Mouse (Mus musculus): ENCODE measurements around the gene Gna15. TPM values are rescaled to one million over a fixed set of nuclear protein-coding genes. Genes with fewer than 3 reads are reported as not detected.
A peak's percentile ranks its signal among the peaks of the same experiment; 100 is the strongest.

Gna15 gene
- total RNA-seq, 2 experiments from 2014 or later = 2.3 to 3.1 TPM

- peak; percentile 51 to 61 for DNase-seq (ENCODE audit: low spot score in 2 of 2)
- intact Hi-C loops (cut with DNase I) = no loop called here
Observed at GRCm38 (mm10) chr10:81526779-81527178, 2.8 kb upstream of the Gna15 start.

- DNase-seq (ENCODE audit: low spot score in 2 of 2) = no peak
- intact Hi-C loops (cut with DNase I) = no loop called here
Observed at GRCm38 (mm10) chr10:81525017-81525694, 1.1 kb upstream of the Gna15 start.

- DNase-seq (ENCODE audit: low spot score in 2 of 2) = no peak
- intact Hi-C loops (cut with DNase I) = no loop called here
Observed at GRCm38 (mm10) chr10:81523570-81523969, 455 bp downstream of the Gna15 start.

- intact Hi-C loops (cut with DNase I) = no loop called here
- DNase-seq (ENCODE audit: low spot score in 2 of 2) = no peak
Observed at GRCm38 (mm10) chr10:81523142-81523541, 883 bp downstream of the Gna15 start.

DNA sequence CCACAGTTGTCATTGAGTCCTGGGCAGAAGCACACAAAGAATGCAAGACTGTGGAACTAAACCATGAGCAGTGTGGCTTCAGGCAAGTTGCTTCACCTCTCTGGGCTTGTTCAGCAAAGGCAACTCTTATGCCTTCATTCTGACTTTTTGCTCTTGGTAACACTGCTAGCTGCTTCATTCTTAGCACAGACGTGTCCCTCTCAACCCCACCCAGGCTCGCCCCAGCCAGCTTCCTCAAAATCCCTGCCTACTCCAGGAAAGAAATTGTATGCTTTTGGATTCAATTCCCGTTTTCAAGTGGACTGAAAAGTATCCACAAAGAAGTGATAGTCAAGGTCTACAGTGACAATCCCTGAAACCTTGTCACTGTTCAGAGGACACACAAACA, 4.1 kb downstream of the Gna15 start:
- no peak for DNase-seq (ENCODE audit: low spot score in 2 of 2)
- intact Hi-C loops (cut with DNase I) = loop anchor here (5.0 kb wide), 1 partner anchor 32 kb away; no protein-coding TSS in a partner anchor

GRCm38 (mm10) chr10:81519227-81519977, 4.6 kb downstream of the Gna15 start:
- no peak for DNase-seq (ENCODE audit: low spot score in 2 of 2)
- intact Hi-C loops (cut with DNase I) = loop anchor here (5.0 kb wide), 1 partner anchor 33 kb away; no protein-coding TSS in a partner anchor

DNA sequence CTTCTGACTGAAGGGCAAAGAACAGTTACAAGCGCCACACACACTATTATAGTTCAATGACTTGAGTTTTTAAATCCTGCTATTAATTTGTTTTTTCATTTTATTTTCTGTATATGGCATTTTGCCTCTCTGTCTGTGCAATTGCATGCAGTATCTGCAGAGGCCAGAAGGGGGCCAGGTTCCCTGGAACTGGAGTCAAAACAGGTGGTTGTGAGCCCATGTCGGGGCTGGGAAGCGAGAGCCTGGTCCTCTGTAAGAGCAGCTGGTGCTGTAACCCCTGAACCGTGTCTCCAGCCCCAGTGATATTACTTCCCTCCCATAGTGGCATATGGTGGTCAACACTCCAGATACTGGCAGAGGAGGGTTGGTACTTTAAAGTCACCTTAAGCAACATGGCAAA, 5.5 kb downstream of the Gna15 start:
- DNase-seq (ENCODE audit: low spot score in 2 of 2) = peak in 1 of 2 experiments; percentile 46
- intact Hi-C loops (cut with DNase I) = loop anchor here (5.0 kb wide), 1 partner anchor 34 kb away; no protein-coding TSS in a partner anchor

DNA sequence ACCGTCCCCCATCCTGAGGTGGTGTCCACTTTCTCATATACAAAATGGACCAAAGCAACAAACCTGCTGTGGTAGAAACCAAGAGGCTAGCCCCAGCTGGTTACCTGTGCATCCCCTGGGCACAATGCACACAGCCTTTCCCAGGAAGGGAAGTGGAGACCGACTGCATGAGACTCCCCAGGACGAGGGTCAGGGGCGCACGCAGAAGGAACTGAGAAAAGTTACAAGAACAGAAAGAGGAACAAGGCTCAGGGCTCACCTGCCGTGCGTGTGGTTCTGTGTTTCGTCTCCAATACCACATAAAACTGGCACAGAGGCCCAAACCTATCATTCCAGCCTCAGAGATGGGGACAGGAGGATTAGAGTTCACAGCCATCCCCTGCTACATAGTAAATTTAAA, 6.8 kb downstream of the Gna15 start:
- intact Hi-C loops (cut with DNase I) = loop anchor here (5.0 kb wide), 1 partner anchor 35 kb away; no protein-coding TSS in a partner anchor
- DNase-seq (ENCODE audit: low spot score in 2 of 2) = no peak

- no peak for DNase-seq (ENCODE audit: low spot score in 2 of 2)
- intact Hi-C loops (cut with DNase I) = no loop called here
Observed at GRCm38 (mm10) chr10:81513798-81514197, 10.2 kb downstream of the Gna15 start.

DNA sequence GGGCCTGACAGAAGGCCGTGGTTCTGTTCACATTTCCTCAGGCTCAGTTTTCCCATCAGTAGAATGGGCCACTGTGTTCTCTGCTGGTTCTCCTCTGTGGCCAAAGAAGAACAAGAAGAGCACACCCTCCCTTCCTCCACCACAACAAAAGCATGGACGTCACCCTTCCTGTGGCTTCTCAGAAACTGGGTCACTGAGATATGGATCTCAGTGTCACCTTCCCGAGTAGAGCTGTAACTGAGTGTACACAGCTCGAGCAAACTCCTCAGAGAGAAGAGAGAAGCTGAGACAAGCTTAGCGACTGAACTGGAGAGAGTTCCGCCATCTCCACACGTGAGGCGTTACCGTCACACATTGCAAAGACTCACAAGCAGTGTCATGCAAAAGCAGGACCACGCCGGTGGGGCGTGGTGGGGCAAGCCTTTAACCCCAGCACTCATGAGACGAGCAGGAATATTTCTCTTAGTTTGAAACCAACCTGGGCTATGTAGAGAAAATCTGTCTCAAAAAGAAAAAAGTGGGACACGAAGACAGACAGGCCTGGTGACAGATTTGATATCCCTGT, 13.7 kb downstream of the Gna15 start:
- no peak for DNase-seq (ENCODE audit: low spot score in 2 of 2)
- intact Hi-C loops (cut with DNase I) = no loop called here

DNA sequence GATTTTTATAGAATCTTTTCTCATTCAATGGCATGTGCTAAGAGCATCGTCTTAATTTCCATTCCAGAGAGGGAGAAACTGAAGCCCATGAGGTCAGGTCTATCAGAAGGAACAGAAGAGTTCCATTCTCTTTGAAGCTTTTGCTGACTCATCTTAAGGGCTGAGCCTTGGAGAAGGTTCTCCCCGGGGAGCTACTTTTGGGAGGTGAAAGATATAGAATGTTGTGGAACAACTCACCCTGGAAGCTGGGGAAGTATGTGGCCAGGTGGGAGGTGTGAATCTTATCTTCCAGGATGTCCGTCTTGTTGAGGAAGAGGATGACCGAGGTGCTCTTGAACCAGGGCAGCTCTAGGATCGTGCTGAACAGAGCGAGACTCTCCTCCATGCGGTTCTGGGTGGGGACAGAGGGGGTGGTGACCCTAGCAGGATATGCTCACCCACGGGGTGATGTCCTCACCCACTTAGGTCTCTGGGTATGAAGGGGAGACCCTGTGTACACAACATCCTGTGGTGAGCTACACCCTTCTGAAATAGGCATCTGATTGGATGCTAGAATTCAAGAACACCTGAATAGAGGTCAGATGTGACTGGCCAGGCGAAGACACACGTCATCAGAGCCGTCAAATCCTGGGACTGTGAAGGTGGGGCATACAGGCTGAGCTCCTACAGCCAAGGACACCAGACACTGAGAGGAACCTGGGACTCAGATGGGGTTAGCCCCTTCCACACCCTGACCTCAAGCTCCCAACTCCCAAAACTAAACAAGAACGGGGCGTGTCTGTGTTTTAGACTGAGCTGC, 16.1 kb downstream of the Gna15 start:
- intact Hi-C loops (cut with DNase I) = no loop called here
- no peak for DNase-seq (ENCODE audit: low spot score in 2 of 2)

DNA sequence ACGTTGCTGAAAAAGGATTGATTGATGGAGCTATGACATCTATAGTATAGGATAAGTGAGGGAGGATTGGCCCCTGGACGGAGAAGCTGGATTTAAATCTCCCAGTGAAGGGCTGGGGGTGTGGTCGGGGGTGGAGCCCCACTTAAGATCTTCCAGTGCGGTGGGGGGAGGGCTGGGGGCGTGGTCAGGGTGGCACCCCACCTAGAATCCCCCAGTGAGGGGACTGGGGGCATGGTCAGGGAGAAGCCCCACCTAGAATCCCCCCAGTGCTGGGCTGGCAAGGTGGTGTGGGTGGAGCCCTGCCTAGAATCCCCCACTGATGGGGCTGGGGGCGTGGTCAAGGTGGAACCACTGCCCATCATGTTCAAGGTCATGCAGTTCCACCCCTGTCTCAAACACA, 16.9 kb downstream of the Gna15 start:
- DNase-seq (ENCODE audit: low spot score in 2 of 2) = no peak
- intact Hi-C loops (cut with DNase I) = no loop called here

DNA sequence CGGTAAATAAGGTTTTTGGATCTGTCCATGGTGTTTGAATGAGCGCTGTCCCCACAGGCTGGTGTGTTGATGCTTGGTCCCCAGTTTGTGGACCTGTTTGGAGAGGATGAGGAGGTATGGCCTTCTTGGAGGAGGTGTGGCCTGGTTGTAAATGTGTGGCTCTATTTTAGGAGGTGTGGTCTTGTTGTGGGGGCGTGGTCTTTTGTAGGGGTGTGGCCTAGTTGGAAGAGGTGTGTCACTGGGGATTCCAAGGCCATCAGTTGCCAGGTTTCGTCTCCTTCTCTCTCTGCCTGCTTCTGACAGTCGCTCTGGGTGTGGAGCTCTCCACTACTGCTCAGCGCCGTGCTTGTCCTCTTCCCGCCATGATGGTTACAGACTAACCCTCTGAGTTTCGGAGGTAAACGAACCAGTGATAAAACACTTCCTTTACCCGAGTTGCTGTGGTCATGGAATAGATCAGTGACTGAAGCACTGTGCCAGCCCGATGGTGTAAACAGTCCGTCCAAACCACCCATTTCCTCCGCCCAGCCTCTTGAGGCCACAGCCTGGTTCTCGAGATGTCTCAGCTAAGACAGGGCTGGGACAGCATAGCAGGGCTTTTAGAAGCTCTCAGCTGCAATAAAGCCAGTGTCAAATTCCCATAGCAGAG, 18.9 kb downstream of the Gna15 start:
- intact Hi-C loops (cut with DNase I) = no loop called here
- DNase-seq (ENCODE audit: low spot score in 2 of 2) = no peak

- intact Hi-C loops (cut with DNase I) = loop anchor here (5.0 kb wide), 1 partner anchor 100 kb away; the partner anchor contains the start of gene Tle6
- DNase-seq (ENCODE audit: low spot score in 2 of 2) = peak; percentile 84 to 88
Observed at GRCm38 (mm10) chr10:81502658-81503057, 21.4 kb downstream of the Gna15 start.

DNA sequence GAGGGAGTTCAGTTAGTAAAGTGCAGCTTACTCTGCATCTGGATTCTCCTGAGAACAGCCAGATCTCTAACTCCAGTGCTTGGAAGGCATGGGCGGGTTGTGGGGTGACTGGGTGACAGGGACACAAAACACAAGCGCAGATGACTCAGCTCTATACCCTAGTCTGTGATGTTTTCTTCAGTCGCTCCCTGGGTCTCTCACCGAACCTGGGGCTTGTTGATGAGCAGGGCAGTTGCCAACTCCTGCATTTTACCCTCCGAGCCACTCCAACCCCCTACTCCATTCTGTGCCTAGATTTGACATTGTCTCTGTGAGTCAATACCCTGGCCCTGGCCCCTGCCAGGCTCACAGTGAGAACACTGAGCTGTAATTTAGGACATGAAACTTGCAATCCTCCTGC, 22.2 kb downstream of the Gna15 start:
- intact Hi-C loops (cut with DNase I) = loop anchor here (5.0 kb wide), 1 partner anchor 100 kb away; the partner anchor contains the start of gene Tle6
- DNase-seq (ENCODE audit: low spot score in 2 of 2) = no peak

DNA sequence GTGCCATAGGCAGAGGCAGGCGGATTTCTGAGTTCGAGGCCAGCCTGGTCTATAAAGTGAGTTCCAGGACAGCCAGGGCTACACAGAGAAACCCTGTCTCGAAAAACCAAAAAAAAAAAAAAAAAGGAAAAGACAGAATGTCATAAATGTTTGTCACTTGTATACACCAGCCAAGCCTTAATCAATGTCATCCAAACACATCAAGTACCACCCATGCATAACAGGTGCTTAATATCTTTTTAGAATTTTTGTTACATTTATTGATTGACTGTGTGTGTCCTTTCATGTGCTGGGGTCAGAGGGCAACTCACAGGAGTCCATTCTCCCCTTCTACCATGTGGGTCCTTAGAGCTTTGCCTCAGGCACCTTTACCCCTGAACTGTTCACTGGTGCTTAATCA, 24.0 kb downstream of the Gna15 start, which contains the start of gene S1pr4:
TSS of gene S1pr4 (minus strand) at position 101 of the 400 bp plus-strand sequence.
- intact Hi-C loops (cut with DNase I) = loop anchor here (5.0 kb wide), 1 partner anchor 102 kb away; the partner anchor contains the start of gene Tle6

GRCm38 (mm10) chr10:81499250-81499901, 24.6 kb downstream of the Gna15 start:
- intact Hi-C loops (cut with DNase I) = no loop called here

More for the DNA sequence above, 24.0 kb downstream of the Gna15 start, which contains the start of gene S1pr4:
- no peak for DNase-seq (ENCODE audit: low spot score in 2 of 2)

More at GRCm38 (mm10) chr10:81499250-81499901, 24.6 kb downstream of the Gna15 start:
- no peak for DNase-seq (ENCODE audit: low spot score in 2 of 2)

Measured in left cerebral cortex, postnatal 36 days (tissue).